Comparison of ENCODE assay signal across 16 mouse cellular contexts in genomic region chr11:21079851-21080362, GRCm38 (mm10). TPM values are rescaled to one million over a fixed set of nuclear protein-coding genes. Genes with fewer than 3 reads are reported as not detected.
DNase-seq lines count a peak whose midpoint lies in the region; ATAC-seq and TF ChIP-seq lines count a peak whose summit lies in the region.
"Had no signal": no experiment of that assay in that cellular context is flagged by ENCODE, and none has a peak within 500 bp of the region (broad histone marks: within the 10 kb centered on the region; RNA-seq: fewer than 3 reads in every experiment).

No protein-coding gene starts in this region.

- no peak for TF ChIP-seq EP300 in heart, postnatal 0 days (IDR thresholded peaks at IDR 0.05; ENCODE audit: low read depth)

- no peak overlapping the region for H3K4me3 ChIP-seq in heart, embryonic 10.5 days
- H3K4me3 ChIP-seq in heart, postnatal 0 days (ENCODE audit: low read depth, low read length), result no peak overlapping the region
- H3K4me3 ChIP-seq in hindbrain, postnatal 0 days (ENCODE audit: low read length), result no peak overlapping the region
- H3K4me3 ChIP-seq: embryonic facial prominence, embryonic 13.5 days; limb, embryonic 15.5 days had no signal

- no peaks in the 10 kb centered on the region for H3K27me3 ChIP-seq in heart, embryonic 10.5 days (ENCODE audit: insufficient read depth, poor library complexity, severe bottlenecking)
- no peaks in the 10 kb centered on the region for H3K27me3 ChIP-seq in heart, postnatal 0 days (ENCODE audit: control insufficient read depth, insufficient read depth, low read length)
- H3K27me3 ChIP-seq in hindbrain, postnatal 0 days (ENCODE audit: insufficient read depth, low read length), result no peaks in the 10 kb centered on the region
- H3K27me3 ChIP-seq: embryonic facial prominence, embryonic 13.5 days; limb, embryonic 15.5 days had no signal

- no peaks in the 10 kb centered on the region for H3K36me3 ChIP-seq in heart, embryonic 10.5 days
- H3K36me3 ChIP-seq in heart, postnatal 0 days (replicated peaks; ENCODE audit: control insufficient read depth, insufficient read depth, low read length), result no peaks in the 10 kb centered on the region
- H3K36me3 ChIP-seq in hindbrain, postnatal 0 days (ENCODE audit: insufficient read depth, low read length), result no peaks in the 10 kb centered on the region
- H3K36me3 ChIP-seq: embryonic facial prominence, embryonic 13.5 days; limb, embryonic 15.5 days had no signal

- no peak overlapping the region for H3K4me2 ChIP-seq in heart, postnatal 0 days (ENCODE audit: low read depth, low read length)
- H3K4me2 ChIP-seq in hindbrain, postnatal 0 days (ENCODE audit: low read depth, low read length), result no peak overlapping the region
- H3K4me2 ChIP-seq: embryonic facial prominence, embryonic 13.5 days; limb, embryonic 15.5 days had no signal

- ATAC-seq in heart, postnatal 0 days (ENCODE audit: insufficient read depth, low read depth), result no peak
- no peak for ATAC-seq in hindbrain, postnatal 0 days
- ATAC-seq: forebrain, embryonic 16.5 days; midbrain, embryonic 16.5 days had no signal

- no peaks in the 10 kb centered on the region for H3K9me3 ChIP-seq in heart, embryonic 10.5 days
- H3K9me3 ChIP-seq in heart, postnatal 0 days (replicated peaks; ENCODE audit: control insufficient read depth, low read length), result no peaks in the 10 kb centered on the region
- no peaks in the 10 kb centered on the region for H3K9me3 ChIP-seq in hindbrain, postnatal 0 days (ENCODE audit: low read length)
- H3K9me3 ChIP-seq: embryonic facial prominence, embryonic 13.5 days; limb, embryonic 15.5 days had no signal

- H3K9ac ChIP-seq in heart, postnatal 0 days (replicated peaks; ENCODE audit: low read depth, low read length), result no peak overlapping the region
- no peak overlapping the region for H3K9ac ChIP-seq in hindbrain, postnatal 0 days (replicated peaks; ENCODE audit: low read length)
- H3K9ac ChIP-seq: embryonic facial prominence, embryonic 13.5 days; limb, embryonic 15.5 days had no signal

- H3K27ac ChIP-seq in heart, embryonic 10.5 days, result no peak overlapping the region
- H3K27ac ChIP-seq in heart, postnatal 0 days (ENCODE audit: low read depth), result 0 out of 2 replicates have a peak overlapping the region, but pooled peaks have one; percentile 18
- no peak overlapping the region for H3K27ac ChIP-seq in hindbrain, postnatal 0 days
- H3K27ac ChIP-seq: embryonic facial prominence, embryonic 13.5 days; limb, embryonic 15.5 days had no signal

- peaks cover 22% of the 10 kb centered on the region; the same call in 1 of the 2 replicates for H3K4me1 ChIP-seq in heart, embryonic 10.5 days
- H3K4me1 ChIP-seq in heart, postnatal 0 days (ENCODE audit: control insufficient read depth, insufficient read depth), result peaks cover 10% of the 10 kb centered on the region
- H3K4me1 ChIP-seq in hindbrain, postnatal 0 days (ENCODE audit: insufficient read depth, low read length), result no peaks in the 10 kb centered on the region
- H3K4me1 ChIP-seq: embryonic facial prominence, embryonic 13.5 days; limb, embryonic 15.5 days had no signal

- DNase-seq in heart, adult 18-20 months, result peak; percentile 68 to 70
- no peak for DNase-seq in heart, embryonic 10.5 days (ENCODE audit: low spot score)
- peak; percentile 77 for DNase-seq in adipocyte (ENCODE audit: low spot score)
- peak; percentile 25 for DNase-seq in heart, postnatal 0 days (ENCODE audit: low spot score)
- peak; percentile 75 for DNase-seq in lung, postnatal 25 days (ENCODE audit: low spot score)
- no peak for DNase-seq in hindbrain, postnatal 0 days (ENCODE audit: low spot score)
- DNase-seq in left cerebral cortex, adult 8-10 months (ENCODE audit: low spot score in 2 of 2), result no peak
- DNase-seq in left cerebral cortex, postnatal 10 days (ENCODE audit: extremely low spot score in 1 of 2, low spot score in 2 of 2), result no peak
- DNase-seq: adrenal gland, adult 8-10 months; cerebellum, adult 8-10 months; kidney, adult 9 months; layer of hippocampus, adult 9-11 months had no signal

- TF ChIP-seq CTCF in heart, postnatal 0 days (IDR thresholded peaks at IDR 0.05; ENCODE audit: low read depth), result no peak
- TF ChIP-seq CTCF in hindbrain, postnatal 0 days (IDR thresholded peaks at IDR 0.05; ENCODE audit: low read depth), result no peak

- WGBS in heart, embryonic 10.5 days, result 37% methylated on average over 3 of the region's 3 CpGs
- WGBS in heart, postnatal 0 days, result 29% methylated on average over 3 of the region's 3 CpGs
- WGBS in hindbrain, postnatal 0 days, result 56% methylated on average over 3 of the region's 3 CpGs

- intact Hi-C loops in left cerebral cortex, postnatal 10 days (cut with DNase I), result no loop called here

RNA-seq across cellular contexts. Expression of gene Peli1, which starts 11.2 kb away (rescaled TPM):
- total RNA-seq in heart, adult 18-20 months (2021), result 10 to 100 TPM; 12.7 to 17.6 TPM
- 26.9 and 41.5 TPM in 2 replicates for polyA plus RNA-seq in heart, embryonic 10.5 days (2016; fragmentation: Nextera tagmentation; extraction: Ambion mirVana)
- 12.9 and 19.6 TPM in 2 replicates for total RNA-seq in heart, postnatal 0 days (2014; rRNA removed; ENCODE audit: low replicate concordance)
- polyA plus RNA-seq in heart, postnatal 0 days (2015; fragmentation: Nextera tagmentation; extraction: Ambion mirVana), result 14.7 and 16.3 TPM in 2 replicates
- total RNA-seq in hindbrain, postnatal 0 days (2014; rRNA removed), result 38.1 and 41.2 TPM in 2 replicates
- polyA plus RNA-seq in hindbrain, postnatal 0 days (2015; fragmentation: Nextera tagmentation; extraction: Ambion mirVana), result 46.5 and 47.1 TPM in 2 replicates
- total RNA-seq in left cerebral cortex, adult 8-10 months (2022), result 10 to 100 TPM; 36.7 to 41.5 (median 37.7) TPM
- 10 to 100 TPM; 47.1 to 49.9 TPM for total RNA-seq in left cerebral cortex, postnatal 10 days (2021)

Comparison
In these comparisons a context has a peak if more than half of its experiments do, and no peak if none do; other contexts are left out.
1. DNase-seq: peak in heart, adult 18-20 months (2 of 2), adipocyte (single experiment), heart, postnatal 0 days (single experiment) and lung, postnatal 25 days (single experiment); none in heart, embryonic 10.5 days (single experiment), hindbrain, postnatal 0 days (single experiment), left cerebral cortex, adult 8-10 months (0 of 2) and left cerebral cortex, postnatal 10 days (0 of 2).